Mouse (Mus musculus) intestine, embryonic 15.5 days (tissue): Measurements from ENCODE around the gene Cuedc1. TPM values are rescaled to one million over a fixed set of nuclear protein-coding genes. Genes with fewer than 3 reads are reported as not detected.

Source experiments
- ATAC-seq: fragments of 200-750 bp; cut with Nextera tagmentation; 2 replicates; pipeline ENCODE4 v1.8.0; 2017; ENCODE audit warnings: moderate TSS enrichment, moderate library complexity
- H3K27ac ChIP-seq: fragments of 300-500 bp; sonication (generic); 2 replicates; pipeline ENCODE4 v1.5.1; 2015; ENCODE audit warnings: mild to moderate bottlenecking, inconsistent platforms
- H3K27me3 ChIP-seq: fragments of 300-500 bp; sonication (generic); replicated peaks from 2 replicates; pipeline ENCODE4 v1.6.1; 2015; ENCODE audit warnings: inconsistent platforms
- H3K36me3 ChIP-seq: fragments of 300-500 bp; sonication (generic); 2 replicates; pipeline ENCODE4 v1.6.1; 2015; ENCODE audit warnings: inconsistent platforms
- H3K4me1 ChIP-seq: fragments of 300-500 bp; sonication (generic); replicated peaks from 2 replicates; pipeline ENCODE4 v1.6.1; 2015; ENCODE audit warnings: inconsistent platforms
- H3K4me2 ChIP-seq: fragments of 300-500 bp; sonication (generic); replicated peaks from 2 replicates; pipeline ENCODE4 v1.6.1; 2015; ENCODE audit warnings: mild to moderate bottlenecking, inconsistent platforms
- H3K4me3 ChIP-seq: fragments of 300-500 bp; sonication (generic); replicated peaks from 2 replicates; pipeline ENCODE4 v1.5.1; 2015; ENCODE audit warnings: inconsistent platforms
- H3K9ac ChIP-seq: fragments of 300-500 bp; sonication (generic); 2 replicates; pipeline ENCODE4 v1.6.1; 2015; ENCODE audit warnings: inconsistent platforms
- H3K9me3 ChIP-seq: fragments of 300-500 bp; sonication (generic); 2 replicates; pipeline ENCODE4 v1.6.1; 2016; ENCODE audit warnings: inconsistent platforms
- WGBS: fragments of 180-500 bp; shearing (Covaris S2); methylation state at CpG from one replicate; pipeline ENCODE4 v1.1.7; 2015; 5-methylcytosine and 5-hydroxymethylcytosine counted together
- polyA plus RNA-seq: library from polyadenylated mRNA; unstranded; fragments of >200 nt; fragmentation: Nextera tagmentation; extraction: Ambion mirVana; gene quantifications from 2 replicates; pipeline ENCODE4 v1.2.1, GENCODE M21; 2015

The Cuedc1 gene
- polyA plus RNA-seq, 1 experiment from 2014 or later: 14.2 TPM

GRCm38 (mm10) chr11:88112677-88113333 is 14.9 kb downstream of the Cuedc1 start:
- ATAC-seq: no peak
- Histone ChIP-seq H3K27me3 (no peaks in the 10 kb centered on the region), H3K4me2 (no peak overlapping the region), H3K36me3 (no peaks in the 10 kb centered on the region), H3K4me3 (no peak overlapping the region), H3K4me1 (peaks cover 39% of the 10 kb centered on the region), H3K9ac (no peak overlapping the region), H3K27ac (no peak overlapping the region), H3K9me3 (no peaks in the 10 kb centered on the region)
- WGBS: 83% methylated on average over 7 of the region's 7 CpGs

GRCm38 (mm10) chr11:88113543-88114271 is 15.8 kb downstream of the Cuedc1 start:
- no peaks in the 10 kb centered on the region for H3K36me3 ChIP-seq
- peak overlapping the region; percentile 56 for H3K27ac ChIP-seq
- H3K9ac ChIP-seq: 0 out of 2 replicates have a peak overlapping the region, but pooled peaks have one; percentile 1
- WGBS: 49% methylated on average over 6 of the region's 6 CpGs
- H3K4me3 ChIP-seq: no peak overlapping the region
- no peaks in the 10 kb centered on the region for H3K9me3 ChIP-seq
- no peak overlapping the region for H3K4me2 ChIP-seq
- H3K4me1 ChIP-seq: peaks cover 48% of the 10 kb centered on the region
- H3K27me3 ChIP-seq: no peaks in the 10 kb centered on the region
- ATAC-seq: no peak

DNA sequence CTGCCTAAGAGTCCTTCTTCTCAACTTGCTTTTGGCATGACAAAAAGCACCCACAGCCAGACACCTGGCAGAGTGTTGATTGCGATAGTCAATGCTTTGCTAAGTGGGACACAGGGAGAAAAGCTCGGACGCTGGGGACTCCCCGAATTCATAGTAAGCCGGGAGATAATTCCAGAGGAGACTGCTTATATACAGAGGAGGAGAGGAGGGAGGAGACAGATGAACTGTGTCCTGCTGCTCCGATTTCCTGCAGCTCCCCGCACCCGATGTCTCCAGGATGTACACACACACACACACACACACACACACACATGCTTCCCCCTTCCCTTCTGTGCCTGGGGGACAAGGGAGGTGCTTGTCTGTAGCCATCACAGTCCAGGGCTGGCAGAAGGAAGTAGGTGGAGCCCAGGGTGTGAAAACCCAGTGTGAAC is 17.0 kb downstream of the Cuedc1 start:
- Histone ChIP-seq H3K36me3 (no peaks in the 10 kb centered on the region), H3K9ac (0 out of 2 replicates have a peak overlapping the region, but pooled peaks have one; percentile 10), H3K9me3 (no peaks in the 10 kb centered on the region), H3K27ac (peak overlapping the region; percentile 74), H3K4me1 (peaks cover 59% of the 10 kb centered on the region), H3K4me3 (no peak overlapping the region), H3K4me2 (peak overlapping the region; percentile 37), H3K27me3 (no peaks in the 10 kb centered on the region)
- WGBS: 18% methylated on average over 8 of the region's 8 CpGs
- ATAC-seq: peak; percentile 26; the same call in 1 of the 2 replicates

- 85% methylated on average over 6 of the region's 6 CpGs for WGBS
- no peak for ATAC-seq
- Histone ChIP-seq H3K4me2 (no peak overlapping the region), H3K4me1 (peaks cover 58% of the 10 kb centered on the region), H3K27me3 (no peaks in the 10 kb centered on the region), H3K9ac (no peak overlapping the region), H3K9me3 (no peaks in the 10 kb centered on the region), H3K4me3 (no peak overlapping the region), H3K36me3 (no peaks in the 10 kb centered on the region), H3K27ac (no peak overlapping the region)
Observed at GRCm38 (mm10) chr11:88116568-88116967, 18.7 kb downstream of the Cuedc1 start.

GRCm38 (mm10) chr11:88117356-88118090 is 19.7 kb downstream of the Cuedc1 start:
- ATAC-seq: no peak
- H3K9me3 ChIP-seq: no peaks in the 10 kb centered on the region
- H3K9ac ChIP-seq: no peak overlapping the region
- H3K4me3 ChIP-seq: no peak overlapping the region
- H3K27me3 ChIP-seq: no peaks in the 10 kb centered on the region
- H3K27ac ChIP-seq: peak overlapping the region; percentile 82
- H3K4me1 ChIP-seq: peaks cover 53% of the 10 kb centered on the region
- H3K4me2 ChIP-seq: peak overlapping the region; percentile 18; the same call in 1 of the 2 replicates
- 31% methylated on average over 10 of the region's 10 CpGs for WGBS
- no peaks in the 10 kb centered on the region for H3K36me3 ChIP-seq

DNA sequence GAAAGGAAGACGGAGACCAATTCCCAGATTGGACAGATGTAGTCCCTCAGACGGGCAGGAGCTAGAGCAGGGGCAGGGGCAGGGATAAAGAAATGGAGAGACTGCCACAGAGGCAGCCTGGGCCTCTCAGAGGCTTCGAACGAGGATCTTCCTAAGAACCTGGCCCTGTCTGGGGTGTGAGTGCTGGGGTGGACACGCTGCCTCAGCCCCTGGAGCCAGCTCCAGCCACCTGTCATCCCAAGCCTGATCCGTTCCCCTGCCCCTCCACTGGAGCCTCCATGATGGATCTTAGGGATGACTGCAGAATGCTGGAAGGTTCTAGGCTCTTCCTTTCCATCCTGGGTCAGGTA is 20.2 kb downstream of the Cuedc1 start:
- 41% methylated on average over 6 of the region's 6 CpGs for WGBS
- H3K9me3 ChIP-seq: no peaks in the 10 kb centered on the region
- ATAC-seq: no peak
- no peak overlapping the region for H3K9ac ChIP-seq
- peak overlapping the region; percentile 82 for H3K27ac ChIP-seq
- no peaks in the 10 kb centered on the region for H3K36me3 ChIP-seq
- peaks cover 53% of the 10 kb centered on the region for H3K4me1 ChIP-seq
- H3K27me3 ChIP-seq: no peaks in the 10 kb centered on the region
- no peak overlapping the region for H3K4me3 ChIP-seq
- H3K4me2 ChIP-seq: peak overlapping the region; percentile 18; the same call in 1 of the 2 replicates

GRCm38 (mm10) chr11:88118817-88119642 is 21.2 kb downstream of the Cuedc1 start:
- peaks cover 46% of the 10 kb centered on the region for H3K4me1 ChIP-seq
- no peaks in the 10 kb centered on the region for H3K36me3 ChIP-seq

DNA sequence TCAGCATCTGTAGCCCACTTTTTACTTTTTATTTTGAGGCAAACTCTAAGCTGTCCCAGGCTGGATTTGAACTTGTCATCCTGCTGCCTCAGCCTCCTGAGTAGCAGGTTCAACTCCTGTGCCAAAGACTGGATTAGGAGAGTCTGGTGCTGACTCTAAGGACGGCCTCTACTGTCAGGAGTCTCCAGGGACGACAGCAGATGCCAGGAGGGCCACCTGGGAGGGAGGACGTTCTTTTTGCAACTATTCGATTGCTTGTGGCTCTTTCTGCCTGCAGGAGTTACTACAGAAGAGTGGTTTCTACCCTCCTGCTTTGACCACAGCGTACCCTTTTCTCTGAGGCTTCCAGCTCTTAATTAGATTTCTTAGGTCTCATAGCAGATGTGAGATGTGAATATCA is 24.7 kb downstream of the Cuedc1 start:
- Histone ChIP-seq H3K36me3 (no peaks in the 10 kb centered on the region), H3K27ac (no peak overlapping the region), H3K9ac (no peak overlapping the region), H3K4me3 (no peak overlapping the region), H3K9me3 (no peaks in the 10 kb centered on the region), H3K4me1 (peaks cover 23% of the 10 kb centered on the region), H3K4me2 (no peak overlapping the region), H3K27me3 (no peaks in the 10 kb centered on the region)
- no peak for ATAC-seq
- 62% methylated on average over 5 of the region's 5 CpGs for WGBS

More at GRCm38 (mm10) chr11:88118817-88119642, 21.2 kb downstream of the Cuedc1 start:
- Histone ChIP-seq H3K4me2 (peak overlapping the region; percentile 11), H3K27ac (peak overlapping the region; percentile 82), H3K9me3 (no peaks in the 10 kb centered on the region), H3K27me3 (no peaks in the 10 kb centered on the region), H3K4me3 (no peak overlapping the region), H3K9ac (no peak overlapping the region)
- 18% methylated on average over 8 of the region's 8 CpGs for WGBS
- peak; percentile 87 for ATAC-seq

- 70% methylated on average over 5 of the region's 5 CpGs for WGBS
- no peaks in the 10 kb centered on the region for H3K36me3 ChIP-seq
- peaks cover 18% of the 10 kb centered on the region for H3K4me1 ChIP-seq
- no peaks in the 10 kb centered on the region for H3K9me3 ChIP-seq
- H3K27me3 ChIP-seq: no peaks in the 10 kb centered on the region
- ATAC-seq: no peak
- no peak overlapping the region for H3K4me3 ChIP-seq
- no peak overlapping the region for H3K4me2 ChIP-seq
- H3K9ac ChIP-seq: no peak overlapping the region
- no peak overlapping the region for H3K27ac ChIP-seq
Observed at GRCm38 (mm10) chr11:88123021-88123420, 25.2 kb downstream of the Cuedc1 start.

DNA sequence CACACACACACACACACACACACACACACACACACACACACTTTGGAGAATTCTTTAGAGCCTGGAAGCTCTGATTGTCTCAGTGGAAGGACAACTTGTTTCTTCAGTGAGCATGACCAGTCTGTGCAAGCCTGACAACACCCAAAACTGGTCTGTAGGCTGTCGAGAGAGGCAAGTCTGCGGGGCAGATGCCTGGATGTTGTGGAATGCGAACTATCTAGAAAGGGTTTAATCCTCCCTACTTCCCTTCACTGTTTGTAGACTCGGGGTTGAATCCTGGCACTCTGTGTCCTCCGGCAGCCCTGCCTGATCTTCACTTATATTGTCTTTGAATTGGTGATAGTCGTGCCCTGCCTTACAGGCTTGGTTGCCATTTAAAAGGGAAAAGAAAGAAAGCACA is 25.9 kb downstream of the Cuedc1 start:
- Histone ChIP-seq H3K36me3 (no peaks in the 10 kb centered on the region), H3K4me1 (peaks cover 11% of the 10 kb centered on the region), H3K27me3 (no peaks in the 10 kb centered on the region), H3K9ac (no peak overlapping the region), H3K9me3 (no peaks in the 10 kb centered on the region), H3K4me2 (no peak overlapping the region), H3K27ac (no peak overlapping the region), H3K4me3 (no peak overlapping the region)
- WGBS: 23% methylated on average over 6 of the region's 6 CpGs
- ATAC-seq: no peak

GRCm38 (mm10) chr11:88125483-88125882 is 27.6 kb downstream of the Cuedc1 start:
- H3K4me3 ChIP-seq: no peak overlapping the region
- H3K4me1 ChIP-seq: no peaks in the 10 kb centered on the region
- H3K36me3 ChIP-seq: no peaks in the 10 kb centered on the region
- H3K9me3 ChIP-seq: no peaks in the 10 kb centered on the region
- no peak overlapping the region for H3K27ac ChIP-seq
- no peak overlapping the region for H3K4me2 ChIP-seq
- no peaks in the 10 kb centered on the region for H3K27me3 ChIP-seq
- 76% methylated on average over 6 of the region's 7 CpGs for WGBS
- no peak for ATAC-seq
- no peak overlapping the region for H3K9ac ChIP-seq
